Mouse (Mus musculus) liver, embryonic 14.5 days (tissue): Measurements from ENCODE around the gene Nme7. TPM values are rescaled to one million over a fixed set of nuclear protein-coding genes. Genes with fewer than 3 reads are reported as not detected.
A peak's percentile ranks its signal among the peaks of the same experiment; 100 is the strongest.

Experiments
- ATAC-seq: fragments of 200-750 bp; cut with Nextera tagmentation; 2 replicates; pipeline ENCODE4 v1.8.0; 2017; ENCODE audit warnings: moderate number of reproducible peaks, mild to moderate bottlenecking, moderate library complexity; ENCODE audit not compliant: insufficient read depth
- DNase-seq, 3 experiments: peaks; one replicate each; pipeline ENCODE4 v3.0.0-alpha.2; 2012 to 2013; ENCODE audit warnings: low read depth in 3 of 3, low spot score in 3 of 3
- H3K27ac ChIP-seq: fragments of 300-500 bp; sonication (generic); 2 replicates; pipeline ENCODE4 v1.5.1; 2014; ENCODE audit warnings: moderate library complexity, mild to moderate bottlenecking, control low read depth, inconsistent platforms
- H3K27me3 ChIP-seq: fragments of 300-500 bp; sonication (generic); 2 replicates; pipeline ENCODE4 v1.6.1; 2014; ENCODE audit warnings: mild to moderate bottlenecking, low read length, moderate library complexity; ENCODE audit not compliant: control insufficient read depth, insufficient read depth
- H3K36me3 ChIP-seq: fragments of 300-500 bp; sonication (generic); replicated peaks from 2 replicates; pipeline ENCODE4 v1.6.1; 2014; ENCODE audit warnings: low read depth; ENCODE audit not compliant: control insufficient read depth, insufficient read depth
- H3K4me1 ChIP-seq, 2 experiments: fragments of 200-500 bp in 1 of 2; fragments of 300-500 bp in 1 of 2; sonication (generic) in 1 of 2; replicated peaks; 2 replicates each; pipeline ENCODE4 v1.6.1; 2012 to 2014; ENCODE audit warnings: antibody characterized with exemption in 1 of 2, inconsistent platforms in 1 of 2, low read length in 1 of 2; ENCODE audit not compliant: control insufficient read depth in 2 of 2, insufficient read depth in 2 of 2
- H3K4me2 ChIP-seq: fragments of 300-500 bp; sonication (generic); 2 replicates; pipeline ENCODE4 v1.6.1; 2014; ENCODE audit warnings: low read depth, mild to moderate bottlenecking, control low read depth, moderate library complexity
- H3K4me3 ChIP-seq, 2 experiments: fragments of 200-500 bp in 1 of 2; fragments of 300-500 bp in 1 of 2; sonication (generic) in 1 of 2; 2 replicates each; pipeline ENCODE4 v1.5.1; 2012 to 2014; ENCODE audit warnings: low read depth in 2 of 2, low read length in 2 of 2, mild to moderate bottlenecking in 2 of 2, control low read depth in 1 of 2, inconsistent platforms in 1 of 2, moderate library complexity in 1 of 2; ENCODE audit not compliant: insufficient read depth in 1 of 2
- H3K9ac ChIP-seq: fragments of 300-500 bp; sonication (generic); replicated peaks from 2 replicates; pipeline ENCODE4 v1.6.1; 2014; ENCODE audit warnings: mild to moderate bottlenecking, control low read depth, moderate library complexity
- H3K9me3 ChIP-seq: fragments of 300-500 bp; sonication (generic); 2 replicates; pipeline ENCODE4 v1.6.1; 2016; ENCODE audit warnings: low read length, mixed read lengths; ENCODE audit not compliant: control insufficient read depth
- CTCF ChIP-seq: IDR thresholded peaks from 2 replicates; pipeline ENCODE4 v1.5.1; 2016; ENCODE audit warnings: antibody characterized with exemption, low read depth, control low read depth
- EP300 ChIP-seq: IDR thresholded peaks from 2 replicates; pipeline ENCODE4 v1.6.1; 2016; ENCODE audit warnings: antibody characterized with exemption, low read depth
- WGBS: fragments of 180-500 bp; shearing (Covaris S2); extraction: QIAGEN DNeasy Blood & Tissue Kit; methylation state at CpG from one replicate; pipeline ENCODE4 v1.1.7; 2014; ENCODE audit not compliant: insufficient replicate concordance; 5-methylcytosine and 5-hydroxymethylcytosine counted together
- polyA plus RNA-seq, 2 experiments: library from polyadenylated mRNA; depleted of rRNA in 1 of 2; stranded (reverse) in 1 of 2; unstranded in 1 of 2; fragments of >200 nt; fragmentation: Nextera tagmentation in 1 of 2; extraction: Ambion mirVana in 1 of 2; gene quantifications; 2 replicates each; pipeline versions ENCODE4 v1.2.1 to v1.2.3; 2012 to 2014

Gene Nme7
- polyA plus RNA-seq, 2 experiments, result 6.4 to 13.0 TPM

DNA sequence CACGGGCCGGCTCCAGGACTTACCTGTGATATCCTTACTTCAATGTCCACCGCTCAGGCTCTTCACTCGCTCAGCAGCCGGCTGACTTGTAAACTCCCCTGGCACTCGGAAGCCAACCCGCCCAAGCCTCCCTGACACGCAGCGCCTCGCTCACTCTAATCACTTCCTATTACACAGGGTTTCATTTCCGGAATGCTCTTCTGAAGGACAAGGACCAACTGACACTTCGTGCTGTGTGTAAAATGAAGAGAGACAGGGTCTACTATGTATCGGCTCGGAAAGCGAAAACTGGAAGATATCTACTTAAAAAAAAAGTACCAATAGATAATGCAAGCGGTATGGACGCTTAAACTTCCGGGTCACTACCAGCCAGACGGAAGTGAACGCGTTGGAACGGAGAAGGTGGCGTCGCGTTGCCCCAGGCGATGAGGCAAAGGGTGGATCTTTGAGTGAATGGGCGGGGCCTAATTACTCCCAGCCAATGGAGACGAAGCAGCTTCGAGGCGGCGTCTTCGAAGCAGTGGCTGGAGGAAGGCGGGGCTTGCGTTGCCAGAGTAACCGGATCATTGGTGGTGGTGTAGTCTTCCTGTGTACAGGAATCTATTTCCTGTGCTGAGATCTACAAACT lies 3.3 kb downstream of the Nme7 start, which contains the start of gene Blzf1:
Blzf1 (minus strand) TSS at position 366 of the 628 bp plus-strand sequence.
- Histone ChIP-seq H3K4me2 (peak within 1 kb of the TSS; percentile 75), H3K4me3 (peak within 1 kb of the TSS; percentile 79 to 89), H3K9me3 (no peaks in the 10 kb centered on the region), H3K4me1 (peaks cover 4 to 9% of the 10 kb centered on the region in 2 experiments; a peak in 3 of 4 replicates), H3K27me3 (no peaks in the 10 kb centered on the region), H3K9ac (peak within 1 kb of the TSS; percentile 71), H3K36me3 (peaks cover 1% of the 10 kb centered on the region; the same call in 1 of the 2 replicates), H3K27ac (peak within 1 kb of the TSS; percentile 33)
- ATAC-seq (peak; percentile 99), DNase-seq (peak; percentile 97 to 98 (median 97))
- under 1% methylated on average over 35 of the region's 35 CpGs for WGBS
- no peak for TF ChIP-seq CTCF
- no peak for TF ChIP-seq EP300

DNA sequence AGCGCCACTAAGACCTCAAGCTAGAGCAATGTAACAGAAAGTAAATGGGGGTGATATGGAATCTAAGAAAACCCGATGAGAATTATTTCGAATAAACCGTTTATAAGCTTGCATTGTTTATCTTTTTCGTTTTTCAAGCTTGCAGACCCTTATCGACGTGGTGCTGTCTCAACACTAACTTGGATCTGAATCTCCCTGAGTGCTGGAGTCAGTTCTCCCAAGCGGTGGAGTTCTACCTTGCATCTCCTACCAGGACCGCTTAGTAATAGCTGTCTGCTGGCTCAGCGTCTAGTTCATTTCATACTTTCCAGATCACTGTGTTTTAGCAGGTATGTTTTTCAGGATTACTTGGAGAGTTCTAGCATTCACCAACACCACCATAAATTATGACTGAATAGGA lies 4.0 kb downstream of the Nme7 start:
- 11% methylated on average over 10 of the region's 10 CpGs for WGBS
- Histone ChIP-seq H3K4me3 (peak overlapping the region; percentile 79 to 89), H3K36me3 (no peaks in the 10 kb centered on the region), H3K27me3 (no peaks in the 10 kb centered on the region), H3K9ac (peak overlapping the region; percentile 56), H3K4me2 (peak overlapping the region; percentile 75), H3K27ac (no peak overlapping the region), H3K9me3 (no peaks in the 10 kb centered on the region), H3K4me1 (peaks cover 4 to 9% of the 10 kb centered on the region in 2 experiments; a peak in 3 of 4 replicates)
- DNase-seq (peak in 1 of 3 experiments; percentile 20), ATAC-seq (no peak)
- no peak for TF ChIP-seq CTCF
- TF ChIP-seq EP300, result no peak

DNA sequence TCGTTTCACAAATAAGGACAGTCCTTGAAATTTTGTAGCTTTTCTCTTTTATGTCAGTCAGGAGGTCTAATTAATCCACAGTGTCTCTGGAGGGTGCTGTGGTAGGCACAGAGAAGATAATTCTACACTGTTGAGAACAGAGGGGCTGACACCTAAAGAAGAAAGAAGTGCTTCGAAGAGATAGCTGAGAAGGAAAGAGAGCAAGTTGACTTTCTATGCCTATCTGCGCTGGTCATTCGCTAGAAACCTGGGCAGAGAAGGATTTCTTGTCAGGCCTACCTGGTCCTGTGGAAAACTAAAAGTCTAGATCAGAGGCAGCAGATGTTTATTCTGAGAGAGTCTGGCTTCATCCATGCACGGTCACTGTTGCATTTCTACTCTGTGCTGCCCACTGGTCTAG lies 10.2 kb downstream of the Nme7 start:
- no peaks in the 10 kb centered on the region for H3K9me3 ChIP-seq
- no peak for DNase-seq
- no peak overlapping the region for H3K27ac ChIP-seq
- no peak for ATAC-seq
- no peak overlapping the region for H3K4me3 ChIP-seq
- no peak overlapping the region for H3K4me2 ChIP-seq
- no peaks in the 10 kb centered on the region for H3K27me3 ChIP-seq
- no peak overlapping the region for H3K9ac ChIP-seq
- H3K4me1 ChIP-seq, result peaks cover 0 to 7% of the 10 kb centered on the region in 2 experiments; a peak in 1 of 4 replicates
- 79% methylated on average over 5 of the region's 5 CpGs for whole genome bisulfite sequencing
- no peaks in the 10 kb centered on the region for H3K36me3 ChIP-seq
- no peak for TF ChIP-seq EP300
- TF ChIP-seq CTCF, result no peak

DNA sequence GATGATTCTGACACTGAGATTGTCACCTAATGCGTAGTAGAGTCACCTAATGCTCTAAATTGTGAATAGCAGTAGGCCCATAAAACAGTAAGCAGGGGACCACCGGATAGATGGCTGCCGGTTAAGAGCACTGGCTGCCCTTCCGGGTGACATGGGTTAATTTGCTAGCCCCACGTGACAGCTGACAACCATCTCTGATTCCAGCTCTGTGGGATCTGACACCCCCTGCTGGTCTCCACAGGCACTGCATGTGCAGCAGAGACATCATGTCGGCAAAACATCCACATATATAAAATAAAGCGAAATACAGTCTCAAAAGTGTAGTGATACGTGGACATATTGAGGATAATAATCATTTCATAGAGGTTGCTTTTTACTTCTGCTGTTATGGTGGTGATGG lies 11.3 kb downstream of the Nme7 start:
- Histone ChIP-seq H3K27me3 (no peaks in the 10 kb centered on the region), H3K9me3 (no peaks in the 10 kb centered on the region), H3K4me2 (no peak overlapping the region), H3K36me3 (no peaks in the 10 kb centered on the region), H3K9ac (no peak overlapping the region), H3K27ac (no peak overlapping the region), H3K4me3 (no peak overlapping the region), H3K4me1 (peaks cover 0 to 12% of the 10 kb centered on the region in 2 experiments; a peak in 2 of 4 replicates)
- no peak for TF ChIP-seq EP300
- peak; percentile 89 for TF ChIP-seq CTCF
- 60% methylated on average over 8 of the region's 8 CpGs for WGBS
- ATAC-seq (no peak), DNase-seq (peak in 2 of 3 experiments; percentile 14 to 17)

DNA sequence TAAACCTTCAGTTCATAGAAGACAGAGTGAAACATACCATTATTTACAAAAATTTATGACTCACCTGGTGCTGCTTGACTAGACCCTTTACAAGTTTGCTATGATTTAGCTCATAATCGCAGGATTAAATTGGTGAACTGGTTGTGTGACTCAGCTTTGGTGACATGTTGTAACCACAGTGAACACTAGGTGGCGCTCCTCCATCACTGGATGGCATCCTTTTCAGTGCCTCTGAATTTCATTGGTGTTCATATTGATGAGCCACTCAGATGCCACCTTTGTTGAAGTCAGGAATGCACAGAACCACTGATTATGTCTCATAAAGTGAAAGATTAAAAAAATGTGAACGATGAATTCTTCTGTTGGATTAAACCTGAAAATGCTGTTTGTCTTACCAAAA lies 12.8 kb downstream of the Nme7 start:
- no peaks in the 10 kb centered on the region for H3K36me3 ChIP-seq
- peaks cover 0 to 15% of the 10 kb centered on the region in 2 experiments; a peak in 2 of 4 replicates for H3K4me1 ChIP-seq
- H3K4me3 ChIP-seq, result no peak overlapping the region
- no peaks in the 10 kb centered on the region for H3K9me3 ChIP-seq
- no peaks in the 10 kb centered on the region for H3K27me3 ChIP-seq
- TF ChIP-seq EP300 (no peak), CTCF (peak; percentile 95)
- peak; percentile 31 to 49 (median 41) for DNase-seq
- H3K4me2 ChIP-seq, result no peak overlapping the region
- WGBS, result 20% methylated on average over 3 of the region's 3 CpGs
- H3K27ac ChIP-seq, result no peak overlapping the region
- peak; percentile 29; the same call in 1 of the 2 replicates for ATAC-seq
- no peak overlapping the region for H3K9ac ChIP-seq
